Mouse (Mus musculus) heart, adult 18-20 months (tissue): ENCODE results near the gene Sh3rf1. TPM values are rescaled to one million over a fixed set of nuclear protein-coding genes. Genes with fewer than 3 reads are reported as not detected.

Source experiments
- DNase-seq, 2 experiments: peaks; one replicate each; pipeline ENCODE4 v3.0.0; 2021 to 2022; ENCODE audit warnings: mixed read lengths in 1 of 2
- long read RNA-seq, 2 experiments: library from polyadenylated mRNA; stranded (forward); transcript quantifications; one replicate each; pipeline ENCODE4 v2.0.0; 2021
- total RNA-seq, 2 experiments: library from RNA; stranded (reverse); gene quantifications; 2 replicates each; pipeline ENCODE4 v1.2.3; 2021

Gene Sh3rf1
- total RNA-seq: 1 to 10 TPM; 4.7 to 5.0 TPM
- long read RNA-seq, experiment 1: 0 reads
- long read RNA-seq, experiment 2: 0 reads

DNA sequence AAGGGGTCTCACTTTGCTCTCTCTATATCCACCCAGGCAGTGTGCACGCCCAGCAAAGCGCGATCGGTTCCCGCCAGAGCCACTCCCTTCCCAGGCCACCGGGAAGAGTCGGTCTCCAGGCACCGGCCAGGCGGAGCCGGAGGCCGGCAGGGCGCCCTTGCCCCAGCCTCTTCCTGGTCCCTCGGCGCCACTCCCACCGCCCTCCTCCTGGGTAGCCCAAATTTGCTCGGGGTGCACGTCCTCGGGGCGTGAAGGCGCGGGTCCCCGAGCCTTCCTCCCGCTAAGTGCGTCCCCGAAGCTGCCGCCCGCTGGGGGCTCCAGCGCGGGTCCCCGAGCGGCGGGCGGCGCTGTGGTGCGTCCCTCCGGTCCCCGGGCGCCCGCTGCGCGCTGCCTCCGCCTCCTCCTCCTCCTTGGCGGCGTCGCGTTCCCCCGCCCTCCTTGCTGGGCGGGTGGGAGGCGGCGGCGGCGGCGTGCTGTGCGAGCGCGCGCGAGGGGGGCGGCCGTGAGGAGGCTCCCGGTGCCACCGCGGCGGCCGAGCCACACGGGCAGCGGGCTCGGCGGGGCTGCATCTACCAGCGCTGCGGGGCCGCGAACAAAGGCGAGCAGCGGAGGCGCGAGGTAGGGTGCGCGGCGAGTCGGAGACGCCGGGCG is at the start of gene Sh3rf1:
Gene Sh3rf1 (plus strand): TSS at position 144 of the 651 bp plus-strand sequence.
- DNase-seq: peak; percentile 84 to 89

DNA sequence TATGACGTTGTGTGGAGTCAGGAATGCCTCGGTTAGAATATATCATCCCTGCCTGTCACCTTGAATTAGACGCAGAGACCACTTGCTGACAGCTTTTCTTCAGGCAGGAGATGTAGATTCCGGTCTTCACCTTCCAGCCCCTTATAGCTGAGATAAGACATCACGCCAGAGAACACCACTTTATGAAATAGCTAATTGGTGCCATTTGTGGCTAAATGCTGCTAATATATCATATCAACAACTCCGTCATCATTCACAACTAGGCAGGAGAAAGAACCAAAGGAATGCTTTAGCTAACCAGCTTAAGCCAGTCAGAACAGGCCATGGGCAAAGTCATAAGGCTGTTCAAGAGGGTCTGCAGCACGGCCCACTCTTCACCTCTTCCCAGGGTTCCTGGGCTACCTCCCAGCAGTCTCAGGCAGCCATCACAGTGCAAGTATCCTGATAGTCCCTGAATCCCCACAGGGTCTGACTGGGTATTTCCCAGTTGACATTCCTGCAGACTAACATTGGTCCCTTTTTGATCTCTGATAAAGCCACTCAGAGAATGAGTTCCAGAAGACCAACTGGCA is 49.7 kb upstream of the Sh3rf1 start:
- no peak for DNase-seq

DNA sequence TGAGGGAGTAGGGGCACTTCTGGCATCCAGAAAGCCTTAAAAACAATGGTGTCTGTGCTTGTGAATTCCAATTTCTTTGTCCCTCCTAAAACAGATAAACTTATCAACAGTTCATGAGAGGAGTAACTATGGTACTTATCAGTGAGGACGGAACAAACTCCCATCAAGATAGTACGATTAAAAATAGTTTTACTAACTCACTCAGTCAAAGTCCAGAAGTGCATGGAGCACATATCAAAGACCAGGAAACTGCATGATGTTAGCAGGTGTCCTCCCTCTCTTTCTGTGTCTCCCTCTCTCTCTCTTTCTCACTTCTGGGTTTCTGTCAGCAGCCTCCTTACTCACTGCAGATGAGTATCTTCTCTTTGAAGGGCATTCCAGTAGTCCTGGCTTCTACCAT is 47.8 kb upstream of the Sh3rf1 start:
- DNase-seq: no peak

DNA sequence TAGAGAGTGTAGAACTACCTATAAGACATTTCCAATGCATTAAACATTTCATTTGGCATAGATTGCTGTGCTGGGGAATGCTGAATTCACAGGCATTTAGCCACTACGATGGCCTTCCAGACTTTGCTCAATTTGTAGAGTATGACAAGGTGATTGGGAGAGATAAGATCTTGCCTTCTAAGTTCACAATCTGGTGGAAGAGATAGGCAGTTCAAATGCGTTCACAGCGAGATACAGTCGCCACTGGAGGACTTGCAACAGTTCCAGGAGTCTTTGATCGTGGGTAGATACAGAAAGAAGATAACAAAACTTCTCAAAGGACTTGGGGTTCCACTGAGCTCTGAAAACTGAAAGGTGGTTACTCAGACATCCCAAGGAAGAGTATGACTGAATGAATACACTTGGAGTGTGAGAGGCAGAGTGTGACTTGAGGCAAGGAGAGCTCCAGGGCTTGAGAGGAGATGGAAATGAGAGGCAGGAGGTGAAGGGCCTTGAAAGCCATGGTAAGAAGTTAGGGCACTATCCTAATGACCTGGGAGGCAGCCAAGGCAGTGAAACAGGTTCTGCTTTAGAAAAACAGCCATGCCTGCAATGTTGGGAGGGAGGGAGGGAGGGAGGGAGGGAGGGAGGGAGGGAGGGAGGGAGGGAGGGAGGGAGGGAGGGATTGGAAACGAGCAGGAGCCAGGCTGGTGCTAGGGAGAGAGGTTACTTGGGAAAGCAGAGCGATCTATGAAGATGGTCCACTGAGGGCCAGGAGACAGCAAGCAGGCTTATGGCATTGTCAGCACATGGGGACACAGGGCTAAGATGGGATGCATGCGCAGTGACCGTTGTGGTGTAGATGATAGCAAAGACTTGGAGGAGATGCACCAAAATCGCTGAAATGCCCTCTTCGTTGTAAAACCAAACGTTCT is 45.7 kb upstream of the Sh3rf1 start:
- DNase-seq: no peak

DNA sequence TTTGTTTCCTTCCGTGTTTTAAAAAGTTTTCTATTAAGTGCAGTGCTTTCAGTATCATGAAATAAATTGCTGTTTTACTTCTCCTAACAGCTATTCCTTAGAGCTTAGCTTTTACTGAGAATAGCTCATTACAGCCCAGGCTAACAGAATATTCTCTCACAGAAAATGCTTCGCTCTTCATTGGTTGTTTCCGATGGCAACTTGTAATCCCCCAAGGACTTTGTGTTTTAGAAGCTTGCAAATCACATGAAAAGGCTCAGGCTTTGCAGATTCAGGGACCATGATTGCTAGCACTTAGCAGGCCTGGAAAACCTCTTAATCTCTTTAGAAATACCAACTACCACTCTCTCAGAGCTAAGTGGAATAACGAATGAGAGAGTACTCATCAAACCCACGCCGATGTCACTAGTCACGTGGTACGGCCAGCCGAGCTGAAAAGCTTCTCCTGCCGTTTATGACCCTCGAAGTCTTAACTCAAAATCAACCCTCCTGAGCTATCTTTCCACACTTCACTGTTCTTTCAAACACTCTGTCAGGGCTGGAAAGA is 45.0 kb upstream of the Sh3rf1 start:
- no peak for DNase-seq

DNA sequence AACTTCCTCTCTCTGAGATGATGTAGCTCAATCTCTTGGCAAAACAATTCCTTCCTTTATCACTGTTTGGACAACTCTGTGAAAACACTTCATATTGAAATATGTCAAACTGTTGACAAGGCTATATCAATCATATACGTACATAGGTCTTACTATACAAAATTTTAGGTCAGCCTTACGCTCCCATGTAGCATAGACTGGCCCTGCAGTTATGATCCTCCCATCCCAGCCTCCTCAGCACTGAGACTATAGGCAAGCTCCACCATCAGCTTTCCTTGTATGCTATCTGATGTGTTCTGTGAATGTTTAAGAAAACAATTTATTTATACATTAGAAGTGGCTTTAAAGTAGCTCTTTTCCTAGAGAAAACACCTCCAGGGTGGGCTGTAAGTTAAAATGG is 42.1 kb upstream of the Sh3rf1 start:
- DNase-seq: no peak

DNA sequence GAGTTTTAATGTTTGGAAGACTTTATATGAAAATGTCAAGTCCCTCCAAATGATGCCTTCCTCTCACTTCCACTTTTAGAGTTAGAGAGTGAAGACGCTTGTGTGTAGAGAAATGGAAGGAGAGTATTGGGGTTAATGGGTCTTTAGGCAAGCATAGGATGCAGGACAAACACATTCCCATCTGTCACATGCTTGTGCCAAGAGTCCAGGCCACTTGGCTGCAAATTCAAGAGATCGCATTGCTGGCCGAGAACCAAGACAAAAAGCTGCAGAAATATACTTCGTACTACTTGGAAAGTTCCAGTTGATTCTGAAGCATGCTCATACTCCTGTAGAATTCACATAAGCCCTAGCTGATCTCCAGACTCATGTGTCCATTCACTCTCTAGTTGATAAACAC is 41.7 kb upstream of the Sh3rf1 start:
- DNase-seq: peak; percentile 34 to 45

DNA sequence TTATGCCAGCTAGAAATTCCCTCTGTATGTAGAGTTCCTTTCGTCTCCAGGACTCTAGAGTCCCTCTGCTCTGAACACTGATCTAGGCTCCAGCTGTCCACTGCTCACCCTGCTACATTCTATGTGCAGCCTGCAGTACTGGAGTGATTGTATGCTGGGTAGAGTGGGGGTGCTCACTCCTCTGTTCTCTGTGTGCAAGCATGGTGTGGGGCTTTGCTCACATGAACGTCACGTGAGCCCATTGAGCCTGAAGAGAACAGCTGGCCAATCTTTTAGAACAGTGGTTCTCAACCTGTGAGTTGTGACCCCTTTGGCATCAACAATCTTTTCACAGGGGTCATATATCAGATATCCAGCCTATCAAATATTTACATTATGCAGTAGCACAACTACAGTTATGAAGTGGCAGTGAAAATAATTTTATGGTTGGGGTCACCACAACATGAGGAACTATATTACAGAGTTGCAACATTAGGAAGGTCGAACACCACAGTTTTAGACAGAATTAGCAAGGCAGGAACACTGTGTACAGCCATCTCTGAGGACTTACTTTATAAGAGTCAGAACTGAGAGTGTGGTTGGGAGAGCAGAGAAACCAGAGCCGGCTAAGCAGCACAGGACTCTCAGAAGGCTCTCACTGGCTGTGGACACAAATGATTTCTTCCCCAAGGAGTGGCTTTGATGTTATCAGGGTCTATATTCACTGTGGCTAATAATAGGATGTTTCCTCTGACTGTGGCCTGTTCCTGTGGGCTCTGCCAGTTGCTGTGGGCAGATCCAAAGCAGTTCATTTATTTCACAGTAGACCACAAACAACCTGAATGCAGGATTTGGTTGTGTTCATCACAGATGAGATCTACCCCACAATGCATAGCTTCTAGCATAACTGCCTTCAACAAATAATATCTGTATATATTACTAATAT is 38.1 kb upstream of the Sh3rf1 start:
- no peak for DNase-seq

DNA sequence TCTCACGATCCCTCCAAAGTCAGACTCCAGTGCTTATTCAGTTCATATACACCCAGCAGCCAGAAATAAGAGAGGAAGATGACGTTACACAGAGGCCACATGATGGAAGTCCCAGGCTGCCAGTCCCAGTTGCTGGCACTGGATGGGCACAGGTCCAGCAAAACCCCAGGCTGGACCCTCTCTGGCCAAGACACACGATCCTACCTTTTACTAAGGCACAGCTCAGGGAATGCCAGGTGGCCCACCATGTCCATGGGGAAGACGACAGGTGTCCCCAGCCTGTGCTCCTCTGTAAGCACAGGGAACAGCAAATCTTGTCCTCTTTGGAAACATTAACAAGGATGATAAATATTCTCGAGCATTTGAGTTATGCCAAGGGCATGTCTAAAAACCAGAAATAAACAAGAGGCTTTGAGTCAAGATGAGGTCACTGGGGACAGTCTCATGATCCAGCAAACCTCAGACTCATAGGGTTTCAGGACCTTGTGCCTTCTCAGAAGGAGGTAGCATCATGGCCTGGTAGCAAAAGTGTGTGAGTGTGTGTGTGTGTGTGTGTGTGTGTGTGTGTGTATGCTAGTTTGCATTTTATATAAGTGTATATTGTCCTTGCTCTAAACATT is 29.3 kb upstream of the Sh3rf1 start:
- DNase-seq: no peak

DNA sequence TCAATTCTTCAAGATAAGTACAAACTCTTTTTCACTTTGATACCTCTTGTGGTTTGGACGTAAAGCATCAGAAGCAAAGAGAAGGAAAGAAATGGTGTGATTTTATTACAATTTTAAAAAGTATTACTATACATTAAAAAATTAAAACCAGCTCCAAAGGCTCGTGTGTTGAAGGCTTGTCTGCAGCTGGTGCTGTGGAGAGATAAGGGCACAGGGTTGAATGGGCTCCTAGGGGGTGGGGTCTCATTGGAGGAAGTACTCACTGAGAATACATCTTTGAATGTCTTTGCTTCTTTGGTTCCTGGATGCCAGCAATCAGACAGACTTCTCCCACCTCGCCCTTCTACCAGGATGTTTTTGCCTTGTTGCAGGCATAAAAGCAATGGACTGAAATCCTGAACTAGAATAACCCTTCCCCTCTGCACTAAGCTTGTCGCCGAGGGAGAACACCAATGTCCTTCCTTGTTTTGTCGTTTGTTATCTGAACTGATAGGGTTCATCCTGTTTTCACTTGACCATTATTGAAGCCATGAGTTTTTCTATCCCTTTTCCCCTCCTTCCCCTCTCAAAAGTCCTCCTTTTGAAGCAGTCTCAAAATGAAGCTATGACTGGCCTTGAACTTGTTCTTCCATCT is 23.3 kb upstream of the Sh3rf1 start:
- DNase-seq: peak in 1 of 2 experiments; percentile 10

DNA sequence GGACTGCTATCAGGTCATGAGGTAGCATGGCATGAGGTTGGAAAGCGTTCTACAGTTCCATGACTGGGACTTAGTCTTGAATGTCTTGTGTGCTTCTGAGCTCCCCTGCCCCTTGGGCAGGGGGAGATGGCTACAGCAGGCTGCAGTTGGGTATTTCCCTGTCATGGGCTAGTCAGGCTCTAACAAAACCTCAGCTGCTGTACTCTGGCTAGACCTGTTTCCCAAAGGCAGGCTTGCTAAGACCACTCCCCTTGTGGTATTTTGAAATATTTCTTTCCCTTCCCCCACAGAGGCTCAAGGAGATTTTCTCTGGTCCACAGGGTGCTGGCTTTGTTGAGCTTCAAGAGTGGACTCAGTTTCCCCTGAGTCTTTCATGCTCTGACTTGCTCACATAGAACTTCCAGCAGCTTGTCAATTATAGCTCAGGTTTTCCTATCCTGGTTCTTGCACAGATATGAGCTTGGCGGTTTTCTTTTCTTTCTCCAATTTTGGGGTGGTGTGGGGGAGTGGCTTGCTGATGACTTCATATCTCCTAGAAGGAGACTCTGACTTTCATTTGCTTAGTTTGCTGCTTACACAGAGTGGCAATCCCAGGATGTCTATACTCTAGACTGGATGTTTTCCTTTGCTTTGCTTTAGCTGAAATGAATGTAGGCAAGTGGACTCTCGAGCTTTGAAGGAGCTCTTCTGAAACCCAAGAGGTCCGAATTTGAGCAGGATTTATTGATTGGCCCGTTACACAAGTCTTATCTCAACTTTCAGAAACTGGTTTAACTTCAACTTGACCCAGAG is 20.4 kb upstream of the Sh3rf1 start:
- DNase-seq: no peak

DNA sequence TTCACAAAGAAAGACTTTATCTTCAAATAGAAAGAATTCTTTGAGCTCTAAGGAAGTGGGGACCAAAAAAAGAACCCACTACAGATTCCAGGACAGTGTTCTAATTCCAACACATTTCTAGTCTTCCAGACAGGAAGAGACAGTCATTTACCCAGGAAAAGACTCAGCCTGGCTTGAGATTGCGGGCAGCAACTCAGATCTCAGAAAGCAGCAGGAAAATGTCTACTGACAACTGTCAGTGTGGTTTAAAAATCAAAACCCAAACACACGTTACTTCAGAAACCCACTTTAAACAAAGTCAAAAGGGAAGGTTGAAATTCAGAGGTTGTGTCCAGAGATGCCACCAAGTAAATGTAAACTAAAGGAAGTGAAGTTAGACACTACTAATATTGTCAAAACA is 16.8 kb upstream of the Sh3rf1 start:
- no peak for DNase-seq

DNA sequence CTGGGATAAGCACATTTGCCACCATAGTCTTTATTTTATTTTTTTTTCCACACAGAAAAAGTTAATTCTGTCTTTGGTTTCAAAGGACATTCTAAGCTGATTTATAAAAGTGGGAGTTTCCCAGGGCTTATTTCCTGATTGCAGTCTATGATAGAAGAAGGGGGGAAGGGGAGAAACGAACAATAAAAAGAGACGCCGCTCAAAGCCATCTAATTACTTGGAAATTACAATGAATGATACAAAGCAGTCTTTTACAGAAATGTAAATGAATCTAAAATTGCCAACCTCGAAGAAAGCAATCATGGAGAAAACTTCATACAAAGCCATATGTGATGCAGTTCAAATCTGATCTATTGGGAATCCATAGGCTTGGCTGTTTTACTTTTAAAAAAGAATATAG is 16.0 kb upstream of the Sh3rf1 start:
- DNase-seq: no peak

DNA sequence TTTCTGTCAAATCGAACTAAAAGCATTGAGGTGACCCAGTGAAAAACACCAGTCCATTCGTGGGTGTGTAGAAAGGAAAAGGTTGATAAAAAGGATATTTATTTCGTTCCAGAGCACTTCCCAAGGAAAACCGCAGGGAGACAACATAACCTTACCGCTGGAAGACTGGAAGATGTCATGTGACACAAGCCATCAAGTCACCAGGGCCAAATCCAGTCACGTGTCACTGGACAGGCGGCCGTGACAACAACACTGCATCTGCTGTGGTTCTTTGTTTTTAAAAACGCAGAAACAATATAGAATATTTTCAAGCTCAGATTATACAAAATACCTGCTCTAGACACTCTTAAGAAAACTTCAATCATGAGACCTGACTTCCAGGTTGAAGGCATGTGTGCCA is 15.0 kb upstream of the Sh3rf1 start:
- no peak for DNase-seq

DNA sequence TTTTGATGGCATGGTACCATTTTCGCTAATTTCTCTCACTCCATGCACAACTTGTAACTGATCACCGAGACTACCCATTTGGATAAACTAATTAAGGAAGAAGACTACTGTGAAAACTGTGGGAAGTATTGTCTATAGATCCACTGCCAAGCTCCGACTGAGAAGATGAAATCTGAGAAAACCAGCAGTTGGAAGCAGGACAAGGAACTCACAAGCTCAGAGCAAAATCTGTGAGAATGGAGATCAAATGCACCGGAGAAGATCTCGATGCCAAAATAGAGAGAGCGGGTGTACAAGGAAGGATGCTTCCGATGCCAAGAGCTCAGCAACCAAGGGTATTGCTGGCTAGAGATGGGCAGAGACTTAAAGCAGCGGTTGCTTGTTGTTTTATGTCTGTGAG is 12.8 kb upstream of the Sh3rf1 start:
- DNase-seq: no peak

DNA sequence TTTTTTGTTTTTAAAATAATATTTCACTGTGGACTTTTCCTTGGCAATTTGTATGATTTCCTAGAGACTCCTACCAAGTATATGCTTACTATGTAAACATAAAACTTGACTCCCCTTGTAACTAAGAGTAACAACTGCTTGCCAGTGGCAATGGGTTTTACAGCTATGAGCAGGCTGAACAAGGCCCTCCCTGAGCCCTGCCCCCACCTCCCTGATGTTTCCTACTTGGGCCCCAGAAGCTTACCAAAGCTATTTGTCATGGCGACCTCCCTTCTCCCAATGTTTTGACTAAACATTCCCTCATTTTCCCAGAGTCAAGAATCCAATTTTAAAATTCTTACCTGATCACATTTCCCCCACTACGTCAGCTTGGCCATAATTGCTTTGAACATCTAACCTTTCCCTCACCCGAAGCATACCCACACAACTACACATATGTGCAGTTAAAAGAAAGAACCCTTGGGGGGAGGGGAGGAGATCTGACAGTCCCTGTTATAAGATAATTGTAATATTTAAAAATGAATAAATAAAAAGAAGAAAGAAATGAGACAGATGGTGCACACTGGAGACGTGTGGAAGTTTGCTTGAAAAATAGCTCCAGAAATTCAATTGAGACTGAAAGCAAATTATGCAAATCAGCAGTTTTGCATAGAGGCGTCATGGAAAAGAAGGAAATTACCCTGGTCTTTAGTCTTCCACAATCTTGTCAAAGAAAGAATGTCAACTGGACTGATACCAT is 8.4 kb upstream of the Sh3rf1 start:
- no peak for DNase-seq

DNA sequence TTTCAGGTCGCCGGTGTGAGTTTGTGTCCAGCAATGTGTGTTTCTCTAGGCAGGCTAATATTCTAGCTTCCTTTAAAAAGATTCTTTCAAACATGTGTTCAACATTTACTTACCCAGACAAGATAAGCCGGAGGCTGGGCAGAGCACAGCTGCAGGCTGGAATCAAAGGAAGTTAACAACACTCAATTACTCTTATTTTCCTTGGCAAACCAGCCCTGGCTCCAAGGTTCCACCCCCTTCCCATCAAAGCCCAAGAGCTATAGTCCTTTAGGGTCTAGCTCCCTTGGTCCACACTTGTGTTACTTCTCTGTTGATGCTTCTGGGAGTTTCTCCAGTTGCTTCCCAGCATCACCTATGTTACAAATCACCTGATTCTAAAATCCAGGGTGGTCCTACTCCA is 6.7 kb upstream of the Sh3rf1 start:
- DNase-seq: peak; percentile 15 to 25

DNA sequence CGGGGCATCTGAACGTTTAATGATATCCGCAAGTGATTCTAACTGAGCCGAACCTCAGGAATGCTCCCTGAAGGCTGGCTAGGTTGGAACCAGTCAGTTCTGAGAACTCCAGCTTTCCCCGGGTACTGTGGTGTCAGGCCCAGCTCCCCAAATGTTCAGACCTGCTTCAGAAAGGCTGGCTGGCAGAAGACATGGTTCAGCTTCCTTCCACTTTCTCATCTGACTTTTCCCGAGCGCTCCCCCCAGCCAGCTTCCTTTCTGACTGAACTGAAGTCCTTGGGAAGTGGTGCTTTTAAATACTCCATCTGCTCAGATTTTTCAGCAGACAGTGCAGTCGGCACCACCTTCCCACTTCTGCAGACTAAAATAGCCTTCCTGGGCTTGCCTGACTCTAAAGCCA is 6.2 kb upstream of the Sh3rf1 start:
- no peak for DNase-seq

DNA sequence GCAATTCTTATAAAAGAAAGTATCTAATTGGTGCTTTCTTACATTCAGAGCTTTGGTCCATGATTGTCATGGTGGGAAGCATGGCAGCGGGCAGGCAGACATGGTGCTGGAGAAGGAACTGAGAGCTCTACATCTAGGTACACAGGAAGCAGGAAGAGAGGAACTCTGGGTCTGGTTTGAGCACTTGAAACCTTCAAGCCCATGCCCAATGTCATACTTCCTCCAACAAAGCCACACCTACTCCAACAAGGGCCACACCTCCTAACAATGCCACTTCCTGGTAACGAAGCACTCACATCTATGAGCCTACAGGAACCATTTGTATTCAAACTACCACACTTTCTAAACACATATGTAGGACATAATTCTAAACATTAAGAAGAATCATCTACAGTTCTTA is 5.2 kb upstream of the Sh3rf1 start:
- no peak for DNase-seq
